Mouse (Mus musculus) embryo, embryonic 10.5 days (tissue): Measurements from ENCODE around the gene Arl4d.

ENCODE experiments used
- DNase-seq: peaks from one replicate; pipeline ENCODE4 v3.0.0-alpha.2; 2015; ENCODE audit warnings: low spot score

Arl4d gene

GRCm38 (mm10) chr11:101677655-101678054 is 12.3 kb downstream of the Arl4d start:
- no peak for DNase-seq

GRCm38 (mm10) chr11:101678770-101679169 is 13.4 kb downstream of the Arl4d start:
- DNase-seq, result no peak

- no peak for DNase-seq
Observed at GRCm38 (mm10) chr11:101679907-101680306, 14.6 kb downstream of the Arl4d start.

- no peak for DNase-seq
Observed at GRCm38 (mm10) chr11:101680634-101681325, 15.4 kb downstream of the Arl4d start.

- DNase-seq, result no peak
Observed at GRCm38 (mm10) chr11:101681968-101682367, 16.6 kb downstream of the Arl4d start.

- no peak for DNase-seq
Observed at GRCm38 (mm10) chr11:101682410-101682960, 17.1 kb downstream of the Arl4d start.

GRCm38 (mm10) chr11:101687351-101688301 is 22.3 kb downstream of the Arl4d start:
- DNase-seq, result no peak

- DNase-seq, result no peak
Observed at GRCm38 (mm10) chr11:101689701-101690113, 24.4 kb downstream of the Arl4d start.

- DNase-seq, result no peak
Observed at GRCm38 (mm10) chr11:101690326-101690725, 25.0 kb downstream of the Arl4d start.

- DNase-seq, result peak; percentile 77
Observed at GRCm38 (mm10) chr11:101695906-101696661, 30.7 kb downstream of the Arl4d start.

- DNase-seq, result no peak
Observed at GRCm38 (mm10) chr11:101697156-101697861, 32.0 kb downstream of the Arl4d start.

GRCm38 (mm10) chr11:101698114-101698513 is 32.8 kb downstream of the Arl4d start:
- no peak for DNase-seq

- DNase-seq, result no peak
Observed at GRCm38 (mm10) chr11:101699556-101699955, 34.2 kb downstream of the Arl4d start.

- no peak for DNase-seq
Observed at GRCm38 (mm10) chr11:101699991-101700390, 34.6 kb downstream of the Arl4d start.

- peak; percentile 23 for DNase-seq
Observed at GRCm38 (mm10) chr11:101700446-101700845, 35.1 kb downstream of the Arl4d start.

GRCm38 (mm10) chr11:101704081-101704480 is 38.7 kb downstream of the Arl4d start:
- no peak for DNase-seq

GRCm38 (mm10) chr11:101706764-101707448 is 41.6 kb downstream of the Arl4d start:
- DNase-seq, result no peak

- DNase-seq, result no peak
Observed at GRCm38 (mm10) chr11:101708482-101708881, 43.1 kb downstream of the Arl4d start.

- DNase-seq, result no peak
Observed at GRCm38 (mm10) chr11:101712811-101713210, 47.5 kb downstream of the Arl4d start.

GRCm38 (mm10) chr11:101714012-101714411 is 48.7 kb downstream of the Arl4d start:
- no peak for DNase-seq
